Mouse (Mus musculus): ENCODE measurements around the gene Prkar2a. TPM values are rescaled to one million over a fixed set of nuclear protein-coding genes. Genes with fewer than 3 reads are reported as not detected.

Gene Prkar2a
- polyA plus RNA-seq, 1 experiment from 2014 or later: 60.2 TPM

DNA sequence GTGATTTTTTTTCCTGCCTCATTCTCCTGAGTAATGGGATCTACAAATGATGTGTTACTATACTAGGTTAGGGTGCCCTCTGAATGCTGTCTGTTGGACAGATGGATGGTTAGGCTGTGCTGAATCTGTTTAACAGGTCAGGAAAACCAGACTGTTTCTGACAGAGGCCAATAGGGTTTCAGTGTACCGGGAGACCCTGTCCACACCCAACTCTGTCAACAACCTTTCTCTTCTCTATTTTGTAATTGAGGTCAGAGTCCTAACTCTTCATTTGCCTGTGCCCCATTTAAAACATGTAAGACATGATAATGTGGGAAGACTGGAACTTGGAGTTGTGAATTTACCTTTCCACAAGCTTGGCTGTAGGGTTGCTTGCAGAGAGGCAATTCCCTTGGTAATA, 879 bp downstream of the Prkar2a start:
- 89% methylated on average over 1 of the region's 1 CpGs for WGBS

DNA sequence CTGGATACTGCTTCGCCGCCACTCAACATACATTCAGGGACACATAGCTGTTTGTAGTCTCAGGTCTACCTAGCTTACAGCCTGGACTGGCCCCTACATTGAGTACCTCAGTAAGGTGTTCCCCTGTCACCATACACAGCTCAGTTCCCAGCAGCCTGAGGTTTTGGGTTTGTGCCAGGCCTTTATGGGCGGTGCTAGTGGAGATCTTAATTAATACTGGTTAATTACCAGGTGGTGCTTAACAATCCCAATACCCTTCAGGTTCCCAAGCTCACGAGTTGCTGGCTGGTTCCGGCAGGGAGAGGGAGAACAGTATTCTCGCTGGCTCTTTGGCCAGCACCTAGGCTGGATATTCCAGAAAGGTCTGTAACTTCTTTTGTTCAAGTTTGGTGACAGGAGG, 1.8 kb downstream of the Prkar2a start:
- Histone ChIP-seq H3K27ac (ENCODE audit: low read depth, low read length) (no peak overlapping the region), H3K9ac (replicated peaks; ENCODE audit: low read depth, low read length) (no peak overlapping the region), H3K9me3 (ENCODE audit: control insufficient read depth, low read length) (no peaks in the 10 kb centered on the region), H3K4me2 (ENCODE audit: low read depth, low read length) (no peak overlapping the region), H3K4me1 (ENCODE audit: control insufficient read depth, insufficient read depth, low read length) (peaks cover 30% of the 10 kb centered on the region), H3K4me3 (ENCODE audit: low read depth, low read length) (no peak overlapping the region), H3K27me3 (ENCODE audit: control insufficient read depth, insufficient read depth, low read length) (no peaks in the 10 kb centered on the region), H3K36me3 (ENCODE audit: control insufficient read depth, insufficient read depth, low read length) (no peaks in the 10 kb centered on the region)
- WGBS: 83% methylated on average over 6 of the region's 6 CpGs
- ATAC-seq (ENCODE audit: low read depth): no peak

More for the DNA sequence above, 879 bp downstream of the Prkar2a start:
- H3K4me3 ChIP-seq (ENCODE audit: low read depth, low read length): no peak overlapping the region
- no peaks in the 10 kb centered on the region for H3K9me3 ChIP-seq (ENCODE audit: control insufficient read depth, low read length)
- H3K9ac ChIP-seq (replicated peaks; ENCODE audit: low read depth, low read length): no peak overlapping the region
- H3K4me2 ChIP-seq (ENCODE audit: low read depth, low read length): no peak overlapping the region
- ATAC-seq (ENCODE audit: low read depth): no peak
- H3K27ac ChIP-seq (ENCODE audit: low read depth, low read length): no peak overlapping the region
- peaks cover 30% of the 10 kb centered on the region for H3K4me1 ChIP-seq (ENCODE audit: control insufficient read depth, insufficient read depth, low read length)
- H3K36me3 ChIP-seq (ENCODE audit: control insufficient read depth, insufficient read depth, low read length): no peaks in the 10 kb centered on the region
- no peaks in the 10 kb centered on the region for H3K27me3 ChIP-seq (ENCODE audit: control insufficient read depth, insufficient read depth, low read length)

DNA sequence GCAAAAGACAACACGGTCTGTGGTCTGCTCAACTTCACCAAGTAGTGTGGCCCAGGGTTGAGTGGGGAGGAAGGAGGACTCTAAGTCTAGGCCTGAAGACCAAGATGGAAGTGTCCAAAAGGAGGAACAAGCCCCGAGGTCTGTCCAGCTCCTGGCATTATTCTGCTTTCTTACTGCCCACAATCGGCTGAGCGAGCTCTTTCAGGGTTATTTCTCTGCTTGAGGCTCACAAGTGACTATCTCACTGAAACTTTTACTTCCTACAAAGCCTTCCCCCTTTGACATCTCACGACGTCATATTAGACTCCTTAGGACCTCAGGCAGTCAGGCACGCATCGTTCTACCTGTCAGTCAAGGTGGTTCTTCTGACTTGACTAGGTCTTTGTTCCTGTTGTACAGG, 2.3 kb downstream of the Prkar2a start:
- WGBS: 77% methylated on average over 8 of the region's 8 CpGs
- Histone ChIP-seq H3K4me1 (ENCODE audit: control insufficient read depth, insufficient read depth, low read length) (peaks cover 28% of the 10 kb centered on the region), H3K36me3 (ENCODE audit: control insufficient read depth, insufficient read depth, low read length) (no peaks in the 10 kb centered on the region), H3K27ac (ENCODE audit: low read depth, low read length) (peak overlapping the region; percentile 81), H3K27me3 (ENCODE audit: control insufficient read depth, insufficient read depth, low read length) (no peaks in the 10 kb centered on the region), H3K4me2 (ENCODE audit: low read depth, low read length) (peak overlapping the region; percentile 94), H3K4me3 (ENCODE audit: low read depth, low read length) (peak overlapping the region; percentile 82), H3K9ac (replicated peaks; ENCODE audit: low read depth, low read length) (peak overlapping the region; percentile 86), H3K9me3 (ENCODE audit: control insufficient read depth, low read length) (no peaks in the 10 kb centered on the region)
- ATAC-seq (ENCODE audit: low read depth): no peak

DNA sequence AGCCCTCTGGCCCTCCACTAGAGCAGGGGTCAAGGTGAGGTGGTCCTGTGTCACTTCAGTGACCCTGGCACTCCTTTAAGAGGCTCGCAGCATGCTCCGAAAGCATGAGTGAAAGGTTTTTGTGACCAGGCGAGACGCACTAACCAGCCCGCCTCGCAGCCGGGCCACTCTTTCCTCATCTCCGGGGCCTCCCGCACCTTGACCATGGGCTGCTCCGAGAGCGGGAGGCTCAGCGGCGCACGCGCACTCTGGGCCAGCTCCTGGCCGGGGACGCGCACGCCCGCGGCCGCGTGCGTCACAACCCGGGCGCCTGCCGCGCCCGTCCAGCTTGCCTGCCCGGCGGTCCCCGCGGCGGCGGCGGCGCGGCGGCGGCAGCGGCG, 2.7 kb downstream of the Prkar2a start:
- peak overlapping the region; percentile 82 for H3K4me3 ChIP-seq (ENCODE audit: low read depth, low read length)
- under 1% methylated on average over 35 of the region's 42 CpGs for WGBS
- no peaks in the 10 kb centered on the region for H3K9me3 ChIP-seq (ENCODE audit: control insufficient read depth, low read length)
- peaks cover 25% of the 10 kb centered on the region for H3K4me1 ChIP-seq (ENCODE audit: control insufficient read depth, insufficient read depth, low read length)
- peak; percentile 88 for ATAC-seq (ENCODE audit: low read depth)
- peak overlapping the region; percentile 94 for H3K4me2 ChIP-seq (ENCODE audit: low read depth, low read length)
- no peaks in the 10 kb centered on the region for H3K36me3 ChIP-seq (ENCODE audit: control insufficient read depth, insufficient read depth, low read length)
- H3K27ac ChIP-seq (ENCODE audit: low read depth, low read length): peak overlapping the region; percentile 81
- no peaks in the 10 kb centered on the region for H3K27me3 ChIP-seq (ENCODE audit: control insufficient read depth, insufficient read depth, low read length)
- peak overlapping the region; percentile 86 for H3K9ac ChIP-seq (replicated peaks; ENCODE audit: low read depth, low read length)

DNA sequence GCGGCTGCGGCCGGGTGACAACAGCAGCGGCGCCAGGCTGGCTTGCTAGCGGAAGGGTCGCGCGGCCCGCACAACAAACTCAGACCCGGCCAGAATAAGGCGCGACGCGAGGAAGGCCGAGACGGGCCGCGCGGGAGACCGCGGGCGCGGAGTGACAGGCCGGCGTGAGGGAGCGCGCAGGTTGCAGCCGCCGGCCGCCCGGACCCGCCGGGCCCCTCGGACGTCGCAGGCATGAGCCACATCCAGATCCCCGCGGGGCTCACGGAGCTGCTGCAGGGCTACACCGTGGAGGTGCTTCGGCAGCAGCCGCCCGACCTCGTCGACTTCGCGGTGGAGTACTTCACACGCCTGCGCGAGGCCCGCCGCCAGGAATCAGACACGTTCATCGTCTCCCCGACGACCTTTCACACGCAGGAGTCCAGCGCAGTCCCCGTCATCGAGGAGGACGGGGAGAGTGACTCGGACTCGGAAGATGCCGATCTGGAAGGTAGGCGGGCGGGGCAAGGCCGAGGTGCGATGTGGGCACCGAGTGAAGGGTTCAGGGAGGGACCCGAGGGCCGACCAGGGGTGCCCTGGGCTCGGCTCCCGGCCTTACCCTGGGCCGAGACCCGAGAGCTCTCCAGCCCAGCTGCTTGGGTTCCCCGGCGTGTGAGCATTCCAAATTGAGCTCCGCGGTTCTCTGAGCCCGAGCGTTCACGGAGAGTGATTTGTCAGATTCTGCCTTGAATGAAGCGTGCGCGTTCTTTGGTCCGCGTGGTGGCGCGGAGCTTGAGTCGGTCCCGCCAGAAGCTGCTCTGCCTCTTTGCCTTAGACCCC, 3.3 kb downstream of the Prkar2a start:
- Histone ChIP-seq H3K36me3 (ENCODE audit: control insufficient read depth, insufficient read depth, low read length) (no peaks in the 10 kb centered on the region), H3K9ac (replicated peaks; ENCODE audit: low read depth, low read length) (peak overlapping the region; percentile 86), H3K4me2 (ENCODE audit: low read depth, low read length) (peak overlapping the region; percentile 94), H3K4me3 (ENCODE audit: low read depth, low read length) (peak overlapping the region; percentile 82), H3K27ac (ENCODE audit: low read depth, low read length) (peak overlapping the region; percentile 81), H3K27me3 (ENCODE audit: control insufficient read depth, insufficient read depth, low read length) (no peaks in the 10 kb centered on the region), H3K4me1 (ENCODE audit: control insufficient read depth, insufficient read depth, low read length) (peaks cover 25% of the 10 kb centered on the region), H3K9me3 (ENCODE audit: control insufficient read depth, low read length) (no peaks in the 10 kb centered on the region)
- WGBS: under 1% methylated on average over 80 of the region's 92 CpGs
- peak; percentile 79 for ATAC-seq (ENCODE audit: low read depth)

DNA sequence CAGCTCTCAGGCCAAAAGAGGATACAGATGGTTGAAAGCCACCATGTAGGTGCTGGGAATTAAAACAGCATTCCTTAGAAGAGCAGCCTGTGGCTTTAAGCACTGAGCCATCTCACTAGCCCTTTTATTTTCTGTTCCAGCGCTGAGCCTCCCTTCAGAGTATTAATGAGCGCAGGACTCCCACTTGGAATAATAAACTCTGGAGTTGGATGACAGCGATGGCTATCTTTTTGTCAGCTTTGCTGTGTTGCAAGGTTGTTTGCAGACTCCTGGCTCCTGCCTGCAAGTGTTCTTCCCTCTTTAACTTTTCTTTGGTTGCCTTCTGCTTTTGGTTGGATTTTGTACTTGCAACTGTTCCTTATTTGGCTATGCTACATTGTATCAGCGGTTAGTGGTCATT, 4.8 kb downstream of the Prkar2a start:
- peak overlapping the region; percentile 7; the same call in 1 of the 2 replicates for H3K4me3 ChIP-seq (ENCODE audit: low read depth, low read length)
- no peak overlapping the region for H3K27ac ChIP-seq (ENCODE audit: low read depth, low read length)
- H3K9me3 ChIP-seq (ENCODE audit: control insufficient read depth, low read length): no peaks in the 10 kb centered on the region
- H3K36me3 ChIP-seq (ENCODE audit: control insufficient read depth, insufficient read depth, low read length): no peaks in the 10 kb centered on the region
- peaks cover 25% of the 10 kb centered on the region for H3K4me1 ChIP-seq (ENCODE audit: control insufficient read depth, insufficient read depth, low read length)
- H3K9ac ChIP-seq (replicated peaks; ENCODE audit: low read depth, low read length): no peak overlapping the region
- no peak for ATAC-seq (ENCODE audit: low read depth)
- WGBS: 56% methylated on average over 4 of the region's 4 CpGs
- peak overlapping the region; percentile 94 for H3K4me2 ChIP-seq (ENCODE audit: low read depth, low read length)
- no peaks in the 10 kb centered on the region for H3K27me3 ChIP-seq (ENCODE audit: control insufficient read depth, insufficient read depth, low read length)

DNA sequence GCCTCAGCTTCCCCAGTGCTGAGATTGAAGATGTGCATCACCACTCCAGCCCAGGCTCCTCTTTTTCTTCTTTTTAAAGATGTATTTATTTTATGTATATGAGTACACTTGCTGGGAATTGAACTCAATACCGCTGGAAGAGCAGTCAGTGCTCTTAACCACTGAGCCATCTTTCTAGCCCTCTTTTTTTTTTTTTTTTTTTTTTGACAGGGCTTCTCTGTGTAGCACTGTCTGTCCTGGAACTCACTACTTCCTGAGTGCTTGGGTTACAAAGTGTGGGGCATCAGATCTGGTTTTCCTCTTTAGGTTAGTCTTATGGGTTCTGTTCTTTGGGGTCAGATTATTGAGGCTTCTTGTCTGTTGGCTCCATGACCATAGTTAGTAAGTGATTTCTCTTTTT, 5.4 kb downstream of the Prkar2a start:
- Histone ChIP-seq H3K4me2 (ENCODE audit: low read depth, low read length) (peak overlapping the region; percentile 94; the same call in 1 of the 2 replicates), H3K9me3 (ENCODE audit: control insufficient read depth, low read length) (no peaks in the 10 kb centered on the region), H3K4me1 (ENCODE audit: control insufficient read depth, insufficient read depth, low read length) (peaks cover 25% of the 10 kb centered on the region), H3K36me3 (ENCODE audit: control insufficient read depth, insufficient read depth, low read length) (no peaks in the 10 kb centered on the region), H3K27me3 (ENCODE audit: control insufficient read depth, insufficient read depth, low read length) (no peaks in the 10 kb centered on the region), H3K27ac (ENCODE audit: low read depth, low read length) (no peak overlapping the region), H3K9ac (replicated peaks; ENCODE audit: low read depth, low read length) (no peak overlapping the region), H3K4me3 (ENCODE audit: low read depth, low read length) (no peak overlapping the region)
- WGBS: 89% methylated on average over 1 of the region's 1 CpGs
- no peak for ATAC-seq (ENCODE audit: low read depth)

DNA sequence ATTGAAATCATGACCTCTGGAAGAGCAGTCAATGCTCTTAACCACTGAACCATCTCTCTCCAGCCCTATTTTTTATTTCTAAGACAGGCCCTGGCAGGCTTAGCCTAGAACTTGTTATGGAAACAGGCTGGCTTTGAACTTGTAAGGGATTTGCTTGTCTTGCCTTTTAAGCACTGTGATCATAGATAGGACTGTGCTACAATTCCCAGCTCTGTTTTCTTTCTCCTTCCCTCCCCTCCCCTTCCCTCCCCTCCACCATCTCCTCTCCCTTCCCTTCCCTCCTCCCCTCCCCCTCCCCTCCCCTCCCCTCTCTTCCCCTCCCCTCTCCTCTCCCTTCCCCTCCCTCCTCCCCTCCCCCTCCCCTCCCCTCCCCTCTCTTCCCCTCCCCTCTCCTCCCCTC, 13.4 kb downstream of the Prkar2a start:
- H3K36me3 ChIP-seq (ENCODE audit: control insufficient read depth, insufficient read depth, low read length): no peaks in the 10 kb centered on the region
- no peaks in the 10 kb centered on the region for H3K9me3 ChIP-seq (ENCODE audit: control insufficient read depth, low read length)
- H3K27me3 ChIP-seq (ENCODE audit: control insufficient read depth, insufficient read depth, low read length): no peaks in the 10 kb centered on the region
- no peak overlapping the region for H3K4me2 ChIP-seq (ENCODE audit: low read depth, low read length)
- no peak overlapping the region for H3K27ac ChIP-seq (ENCODE audit: low read depth, low read length)
- H3K4me1 ChIP-seq (ENCODE audit: control insufficient read depth, insufficient read depth, low read length): no peaks in the 10 kb centered on the region
- ATAC-seq (ENCODE audit: low read depth): no peak
- H3K9ac ChIP-seq (replicated peaks; ENCODE audit: low read depth, low read length): no peak overlapping the region
- no peak overlapping the region for H3K4me3 ChIP-seq (ENCODE audit: low read depth, low read length)

DNA sequence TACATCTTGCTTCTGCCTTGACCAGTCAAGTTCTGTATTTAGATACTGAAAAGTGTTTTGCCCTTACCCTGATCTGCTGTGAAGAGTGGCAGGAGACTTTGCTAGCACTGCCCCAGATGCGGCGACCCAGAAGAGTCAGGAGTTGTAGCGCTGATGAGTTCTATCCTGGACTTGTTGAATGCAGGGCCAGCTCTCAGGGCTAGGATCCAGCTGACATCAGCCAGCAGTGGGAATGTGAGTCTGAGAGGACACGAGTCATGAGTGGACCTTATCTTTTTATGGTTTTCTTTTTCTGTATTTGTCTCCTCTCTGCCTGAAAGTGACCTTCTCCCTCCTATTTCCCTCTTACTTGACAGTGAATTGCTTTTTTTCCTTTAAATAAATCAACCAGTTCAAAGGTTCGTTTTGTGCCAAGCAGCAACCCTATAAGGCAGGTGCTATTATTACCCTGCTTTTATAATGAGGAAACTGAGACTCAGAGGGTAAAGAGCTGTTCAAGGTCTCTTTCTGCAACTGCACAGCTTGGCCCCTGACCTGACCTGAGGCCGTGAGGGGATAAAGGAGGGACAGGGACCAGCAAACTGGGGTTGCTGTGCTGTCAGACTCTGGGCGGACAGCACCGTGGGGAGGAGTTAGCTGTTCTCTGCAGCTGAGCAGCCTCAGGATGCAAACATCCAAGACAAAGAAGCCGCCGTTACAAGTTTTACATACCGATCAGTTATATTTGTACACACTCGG, 14.4 kb downstream of the Prkar2a start:
- Histone ChIP-seq H3K9ac (replicated peaks; ENCODE audit: low read depth, low read length) (no peak overlapping the region), H3K9me3 (ENCODE audit: control insufficient read depth, low read length) (no peaks in the 10 kb centered on the region), H3K4me1 (ENCODE audit: control insufficient read depth, insufficient read depth, low read length) (no peaks in the 10 kb centered on the region), H3K36me3 (ENCODE audit: control insufficient read depth, insufficient read depth, low read length) (no peaks in the 10 kb centered on the region), H3K4me3 (ENCODE audit: low read depth, low read length) (no peak overlapping the region), H3K27me3 (ENCODE audit: control insufficient read depth, insufficient read depth, low read length) (no peaks in the 10 kb centered on the region), H3K27ac (ENCODE audit: low read depth, low read length) (no peak overlapping the region), H3K4me2 (ENCODE audit: low read depth, low read length) (no peak overlapping the region)
- 25% methylated on average over 12 of the region's 12 CpGs for WGBS
- no peak for ATAC-seq (ENCODE audit: low read depth)
